Mouse (Mus musculus): ENCODE data around the gene Gm21969. TPM values are rescaled to one million over a fixed set of nuclear protein-coding genes. Genes with fewer than 3 reads are reported as not detected.

Gm21969 gene
- polyA plus RNA-seq, 1 experiment: 0.02 TPM

DNA sequence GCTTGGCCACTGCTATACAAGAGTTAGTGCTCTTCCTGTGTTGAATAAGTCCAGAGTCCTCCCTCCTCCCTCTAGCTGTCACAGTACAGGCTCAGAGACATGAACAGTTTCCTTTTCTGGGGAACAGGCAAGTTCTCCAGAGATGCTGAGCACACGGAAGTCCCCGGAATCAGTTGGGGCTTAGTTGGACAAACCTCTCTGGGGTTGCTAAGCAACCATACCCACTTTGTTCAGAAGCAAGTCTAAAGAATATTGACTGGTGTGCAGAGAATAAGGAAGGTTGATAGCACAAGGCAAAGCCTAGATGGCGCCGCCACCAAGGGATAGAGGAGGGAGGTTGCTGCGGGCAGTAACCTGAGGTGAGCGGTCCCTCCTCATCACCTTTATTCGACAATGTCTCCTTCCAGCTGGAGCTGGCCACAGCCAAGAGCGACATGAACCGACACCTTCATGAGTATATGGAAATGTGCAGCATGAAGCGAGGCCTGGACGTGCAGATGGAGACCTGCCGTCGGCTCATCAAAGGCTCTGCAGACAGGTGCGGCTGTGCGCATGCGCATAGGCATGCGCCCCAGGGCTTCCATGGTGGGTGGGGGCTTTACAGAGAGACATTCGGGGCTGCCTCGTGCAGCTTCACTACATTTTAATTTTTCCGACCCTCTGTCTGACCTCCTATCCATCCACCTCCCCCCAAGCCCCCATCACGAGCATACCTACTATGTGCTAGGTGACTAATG, 11.7 kb downstream of the Gm21969 start:
- H3K27me3 ChIP-seq (replicated peaks; ENCODE audit: control insufficient read depth, insufficient read depth, low read length): no peaks in the 10 kb centered on the region
- no peak overlapping the region for H3K4me3 ChIP-seq (ENCODE audit: insufficient read depth, low read depth, low read length)
- H3K4me1 ChIP-seq (ENCODE audit: control insufficient read depth, insufficient read depth, low read length): peaks cover 6% of the 10 kb centered on the region; the same call in 1 of the 2 replicates
- TF ChIP-seq POLR2A (IDR thresholded peaks at IDR 0.05; ENCODE audit: low read depth, low read length) (no peak), CTCF (conservative IDR thresholded peaks at IDR 0.05; ENCODE audit: insufficient read depth, insufficient read length, low read depth, low read length) (peak; percentile 37; the same call in 1 of the 2 replicates)
- no peaks in the 10 kb centered on the region for H3K36me3 ChIP-seq (ENCODE audit: control insufficient read depth, insufficient read depth, low read length)
- H3K27ac ChIP-seq (ENCODE audit: insufficient read depth, low read depth, low read length): no peak overlapping the region
- no peak for DNase-seq
- 86% methylated on average over 21 of the region's 21 CpGs for WGBS

DNA sequence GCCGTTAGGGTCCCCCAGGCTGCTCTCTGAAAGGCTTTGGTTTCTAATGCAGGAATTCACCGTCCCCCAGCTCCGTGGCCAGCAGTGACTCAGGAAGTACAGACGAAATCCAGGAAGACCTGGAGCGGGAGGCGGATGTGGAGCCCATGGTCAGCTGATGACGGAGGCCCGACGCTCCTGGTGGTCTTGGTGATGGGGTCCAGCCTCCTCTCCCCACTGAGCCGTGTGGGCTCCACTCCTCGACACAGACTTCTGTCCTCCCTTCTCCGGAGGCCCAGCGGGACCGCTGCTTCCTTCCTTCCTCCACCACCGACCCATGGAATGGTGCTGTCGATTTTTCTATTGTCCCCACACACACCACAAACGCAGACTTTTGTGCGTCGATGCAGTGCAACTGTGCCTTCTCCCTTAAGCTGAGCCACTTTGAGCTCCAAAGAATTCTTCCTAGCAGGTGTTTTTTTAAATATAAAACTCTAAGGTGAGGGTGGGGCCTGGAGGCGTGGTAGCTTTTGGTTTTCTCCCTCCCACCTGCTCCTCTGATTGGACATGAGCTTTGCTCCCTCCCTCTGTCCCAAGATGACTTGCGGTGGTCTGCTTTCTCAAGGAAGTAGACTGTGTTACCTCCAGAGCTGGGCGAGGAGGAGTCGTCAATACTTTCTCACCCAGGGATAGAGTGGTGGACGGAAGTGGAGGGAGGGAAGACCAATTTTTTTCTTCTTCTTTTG, 13.5 kb downstream of the Gm21969 start:
- H3K4me1 ChIP-seq (ENCODE audit: control insufficient read depth, insufficient read depth, low read length): peaks cover 5% of the 10 kb centered on the region; the same call in 1 of the 2 replicates
- H3K36me3 ChIP-seq (ENCODE audit: control insufficient read depth, insufficient read depth, low read length): no peaks in the 10 kb centered on the region
- H3K27me3 ChIP-seq (replicated peaks; ENCODE audit: control insufficient read depth, insufficient read depth, low read length): no peaks in the 10 kb centered on the region
- WGBS: 12% methylated on average over 24 of the region's 24 CpGs
- peak overlapping the region; percentile 58 for H3K27ac ChIP-seq (ENCODE audit: insufficient read depth, low read depth, low read length)
- TF ChIP-seq CTCF (conservative IDR thresholded peaks at IDR 0.05; ENCODE audit: insufficient read depth, insufficient read length, low read depth, low read length): no peak
- TF ChIP-seq POLR2A (IDR thresholded peaks at IDR 0.05; ENCODE audit: low read depth, low read length): no peak
- peak overlapping the region; percentile 56 for H3K4me3 ChIP-seq (ENCODE audit: insufficient read depth, low read depth, low read length)
- peak; percentile 82 for DNase-seq

DNA sequence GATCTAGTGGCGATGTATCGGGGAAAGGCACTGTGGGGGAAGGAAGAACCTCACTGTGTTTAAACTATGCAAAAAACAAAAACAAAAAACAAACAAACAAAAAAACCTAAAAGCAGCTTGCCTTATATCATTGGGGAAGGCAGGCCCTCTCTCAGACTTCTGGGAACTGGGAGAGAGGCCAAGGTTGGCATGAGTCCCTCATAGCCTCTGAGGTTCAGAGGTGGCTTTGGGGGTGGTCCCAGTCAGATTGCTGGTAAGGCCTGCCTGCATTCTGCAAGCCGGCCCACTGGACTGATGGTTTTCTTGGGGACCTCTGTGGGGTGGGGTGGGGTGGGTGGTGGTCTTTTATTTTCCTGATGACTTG, 14.0 kb downstream of the Gm21969 start:
- H3K36me3 ChIP-seq (ENCODE audit: control insufficient read depth, insufficient read depth, low read length): no peaks in the 10 kb centered on the region
- 23% methylated on average over 3 of the region's 3 CpGs for WGBS
- no peak for DNase-seq
- TF ChIP-seq CTCF (conservative IDR thresholded peaks at IDR 0.05; ENCODE audit: insufficient read depth, insufficient read length, low read depth, low read length) (no peak), POLR2A (IDR thresholded peaks at IDR 0.05; ENCODE audit: low read depth, low read length) (no peak)
- H3K27me3 ChIP-seq (replicated peaks; ENCODE audit: control insufficient read depth, insufficient read depth, low read length): no peaks in the 10 kb centered on the region
- H3K27ac ChIP-seq (ENCODE audit: insufficient read depth, low read depth, low read length): peak overlapping the region; percentile 58
- peak overlapping the region; percentile 29; the same call in 1 of the 2 replicates for H3K4me3 ChIP-seq (ENCODE audit: insufficient read depth, low read depth, low read length)
- H3K4me1 ChIP-seq (ENCODE audit: control insufficient read depth, insufficient read depth, low read length): peaks cover 4% of the 10 kb centered on the region; the same call in 1 of the 2 replicates

DNA sequence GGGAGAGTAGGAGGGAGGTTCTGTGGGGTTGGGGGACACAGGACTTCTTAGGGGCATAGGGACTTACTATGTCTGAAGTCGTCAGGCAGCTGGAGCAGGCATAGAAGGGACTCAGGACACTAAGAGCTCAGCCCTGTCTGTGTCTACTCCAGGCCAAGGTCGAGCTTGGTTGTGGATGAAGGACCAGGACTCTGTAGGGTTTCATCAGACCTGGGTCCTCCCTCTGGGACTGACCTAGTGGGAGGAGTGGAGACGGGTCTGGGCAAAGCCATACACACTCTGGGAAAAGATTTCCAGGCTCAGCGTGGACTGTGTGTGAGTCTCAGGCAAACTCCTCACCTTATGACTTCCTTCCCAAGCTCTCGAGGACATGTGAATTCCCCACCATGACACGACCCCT, 16.8 kb downstream of the Gm21969 start:
- no peaks in the 10 kb centered on the region for H3K36me3 ChIP-seq (ENCODE audit: control insufficient read depth, insufficient read depth, low read length)
- 74% methylated on average over 6 of the region's 6 CpGs for WGBS
- TF ChIP-seq POLR2A (IDR thresholded peaks at IDR 0.05; ENCODE audit: low read depth, low read length) (no peak), CTCF (conservative IDR thresholded peaks at IDR 0.05; ENCODE audit: insufficient read depth, insufficient read length, low read depth, low read length) (no peak)
- H3K4me1 ChIP-seq (ENCODE audit: control insufficient read depth, insufficient read depth, low read length): peaks cover 4% of the 10 kb centered on the region; the same call in 1 of the 2 replicates
- DNase-seq: no peak
- no peaks in the 10 kb centered on the region for H3K27me3 ChIP-seq (replicated peaks; ENCODE audit: control insufficient read depth, insufficient read depth, low read length)
- H3K27ac ChIP-seq (ENCODE audit: insufficient read depth, low read depth, low read length): no peak overlapping the region
- H3K4me3 ChIP-seq (ENCODE audit: insufficient read depth, low read depth, low read length): no peak overlapping the region

DNA sequence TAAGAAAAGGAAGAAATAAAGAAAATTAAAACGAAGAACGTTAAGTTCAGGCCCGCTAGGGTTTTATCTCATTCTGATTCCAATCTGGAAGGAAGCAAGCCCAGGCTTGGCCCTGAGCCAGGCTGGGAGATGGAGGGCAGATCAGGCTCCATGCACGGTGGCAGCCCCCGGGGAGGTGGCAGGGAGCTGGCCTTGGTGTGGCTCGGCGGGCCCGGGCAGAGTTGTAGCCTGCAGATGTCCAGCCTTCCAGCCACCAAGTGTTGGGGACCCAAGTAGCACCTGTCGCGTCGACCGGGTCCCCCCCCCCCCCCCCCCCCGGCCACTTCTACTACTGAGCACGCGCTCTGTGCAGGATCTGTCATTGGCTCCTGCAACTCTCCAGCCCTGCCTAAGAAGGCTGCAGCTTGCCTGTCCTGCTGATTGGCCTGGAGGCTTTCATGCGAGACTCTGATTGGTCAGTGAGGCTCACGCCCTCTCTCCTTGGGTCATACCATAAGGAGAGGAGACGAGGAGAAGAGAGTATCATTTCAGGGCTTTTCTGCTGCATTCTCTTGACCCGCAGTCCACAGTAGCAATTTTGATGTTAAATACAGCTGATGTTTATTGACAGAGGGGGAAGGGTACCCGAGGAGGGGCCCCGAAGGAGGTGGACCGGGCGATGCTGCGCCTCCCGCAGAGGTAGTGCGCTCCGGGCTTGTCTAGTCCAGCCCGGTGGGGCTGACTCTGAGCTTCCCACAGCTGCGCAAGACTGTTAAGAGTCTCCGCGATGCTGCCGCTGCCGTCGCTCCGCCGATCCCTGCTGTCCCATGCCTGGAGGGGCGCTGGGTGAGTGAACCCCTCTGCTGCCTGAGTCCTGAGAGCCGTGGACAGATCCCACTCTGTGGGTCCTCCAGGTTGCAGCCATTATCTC, 19.6 kb downstream of the Gm21969 start, which contains the start of gene Aldh4a1:
Aldh4a1 (plus strand) TSS at position 494 of the 910 bp plus-strand sequence.
- DNase-seq: peak; percentile 98
- peaks cover 11% of the 10 kb centered on the region; the same call in 1 of the 2 replicates for H3K4me1 ChIP-seq (ENCODE audit: control insufficient read depth, insufficient read depth, low read length)
- H3K27ac ChIP-seq (ENCODE audit: insufficient read depth, low read depth, low read length): peak within 1 kb of the TSS; percentile 99
- peak within 1 kb of the TSS; percentile 94 for H3K4me3 ChIP-seq (ENCODE audit: insufficient read depth, low read depth, low read length)
- TF ChIP-seq POLR2A (IDR thresholded peaks at IDR 0.05; ENCODE audit: low read depth, low read length) (peak; percentile 96), CTCF (conservative IDR thresholded peaks at IDR 0.05; ENCODE audit: insufficient read depth, insufficient read length, low read depth, low read length) (no peak)
- H3K27me3 ChIP-seq (replicated peaks; ENCODE audit: control insufficient read depth, insufficient read depth, low read length): no peaks in the 10 kb centered on the region
- under 1% methylated on average over 37 of the region's 38 CpGs for WGBS
- H3K36me3 ChIP-seq (ENCODE audit: control insufficient read depth, insufficient read depth, low read length): no peaks in the 10 kb centered on the region

DNA sequence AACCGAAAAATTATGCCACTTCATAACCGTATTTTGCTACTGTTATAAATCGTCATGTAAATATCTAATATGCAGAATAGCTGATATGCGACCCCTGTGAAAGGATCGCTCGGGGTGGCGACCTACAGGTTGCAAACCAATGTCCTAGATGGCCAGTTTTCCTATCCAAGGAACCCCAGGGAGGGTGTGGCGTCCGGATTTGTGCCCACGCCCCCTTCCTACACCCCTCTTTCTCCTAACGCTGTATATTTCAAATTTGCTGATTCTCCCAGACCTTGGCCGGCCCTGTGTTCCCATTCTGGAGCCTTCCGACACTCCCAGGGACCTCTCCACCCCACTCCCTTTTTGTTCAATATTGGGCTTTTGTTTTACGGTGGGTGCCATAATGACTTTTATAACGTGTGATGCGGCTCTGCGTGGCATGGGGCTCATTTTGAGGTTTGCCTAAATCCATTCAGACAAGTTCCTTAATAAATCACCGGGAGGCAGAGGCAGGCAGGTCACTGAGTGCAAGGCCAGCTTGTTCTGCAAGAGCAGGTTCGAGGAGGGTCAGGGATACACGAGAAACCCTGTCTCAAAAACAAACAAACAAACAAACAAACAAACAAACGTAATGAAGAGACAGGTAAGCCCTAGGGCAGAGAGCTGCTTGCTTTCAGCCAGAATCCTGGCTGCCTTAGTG, 20.6 kb downstream of the Gm21969 start:
- WGBS: 9% methylated on average over 21 of the region's 21 CpGs
- no peaks in the 10 kb centered on the region for H3K27me3 ChIP-seq (replicated peaks; ENCODE audit: control insufficient read depth, insufficient read depth, low read length)
- DNase-seq: peak; percentile 67
- TF ChIP-seq CTCF (conservative IDR thresholded peaks at IDR 0.05; ENCODE audit: insufficient read depth, insufficient read length, low read depth, low read length) (no peak), POLR2A (IDR thresholded peaks at IDR 0.05; ENCODE audit: low read depth, low read length) (no peak)
- peaks cover 17% of the 10 kb centered on the region for H3K4me1 ChIP-seq (ENCODE audit: control insufficient read depth, insufficient read depth, low read length)
- peak overlapping the region; percentile 99 for H3K27ac ChIP-seq (ENCODE audit: insufficient read depth, low read depth, low read length)
- H3K36me3 ChIP-seq (ENCODE audit: control insufficient read depth, insufficient read depth, low read length): no peaks in the 10 kb centered on the region
- H3K4me3 ChIP-seq (ENCODE audit: insufficient read depth, low read depth, low read length): peak overlapping the region; percentile 94

Measured in kidney, adult 2 months (tissue).